Mouse (Mus musculus) neutrophil, adult 5-6 weeks (primary cell): ENCODE measurements around the gene Txndc11. TPM values are rescaled to one million over a fixed set of nuclear protein-coding genes. Genes with fewer than 3 reads are reported as not detected.

Source experiments
- ATAC-seq: fragments of 151-379, 151-347 bp; 2 replicates; pipeline ENCODE4 v1.8.0; 2017; ENCODE audit warnings: mild to moderate bottlenecking, moderate TSS enrichment; ENCODE audit not compliant: insufficient number of reproducible peaks, poor library complexity, low FRiP score, severe bottlenecking; ENCODE audit errors: extremely low read depth
- total RNA-seq: library from RNA; stranded (forward); fragments of 200-1000 nt; gene quantifications from 2 replicates; pipeline ENCODE4 v1.2.3, GENCODE M21; 2017

Txndc11 gene
- total RNA-seq, 1 experiment from 2014 or later, result 46.4 TPM

DNA sequence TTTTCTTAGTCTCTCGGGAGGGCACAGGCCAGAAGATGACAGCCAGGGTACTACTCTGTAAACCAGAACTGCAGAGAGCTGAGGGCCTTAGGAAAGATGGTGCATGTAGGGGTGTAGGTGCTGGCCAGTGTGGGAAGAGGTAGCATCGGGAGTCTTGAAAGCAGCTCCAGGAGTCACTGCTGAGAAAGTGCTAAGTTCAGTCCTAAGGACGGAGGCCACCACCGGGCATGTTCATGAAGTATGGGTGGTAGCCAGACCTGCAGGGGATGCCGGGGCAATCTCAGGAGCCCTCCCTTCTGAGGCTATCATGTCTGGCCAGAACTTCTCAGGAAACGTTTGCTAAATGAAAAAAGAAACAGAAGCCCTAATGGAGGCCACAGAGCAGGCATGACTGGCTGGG is 65.2 kb downstream of the Txndc11 start:
- ATAC-seq, result no peak

DNA sequence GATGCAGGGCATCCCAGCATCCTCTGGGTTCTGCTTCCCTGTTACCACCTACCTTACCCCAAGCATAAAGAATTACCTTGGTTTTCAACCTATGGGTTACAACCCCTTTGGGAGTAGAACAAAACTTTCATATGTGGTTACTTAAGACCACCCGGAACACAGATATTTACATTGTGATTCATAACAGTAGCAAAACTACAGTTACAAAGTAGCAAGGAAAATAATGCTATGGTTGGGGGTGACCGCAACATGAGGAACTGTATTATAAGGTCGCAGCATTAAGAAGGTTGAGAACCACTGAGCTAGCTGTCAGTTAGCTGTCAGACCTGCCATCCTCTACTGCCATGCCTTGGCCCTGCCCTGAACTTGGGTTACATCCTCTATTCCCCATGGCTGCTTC is 65.8 kb downstream of the Txndc11 start:
- ATAC-seq, result no peak

DNA sequence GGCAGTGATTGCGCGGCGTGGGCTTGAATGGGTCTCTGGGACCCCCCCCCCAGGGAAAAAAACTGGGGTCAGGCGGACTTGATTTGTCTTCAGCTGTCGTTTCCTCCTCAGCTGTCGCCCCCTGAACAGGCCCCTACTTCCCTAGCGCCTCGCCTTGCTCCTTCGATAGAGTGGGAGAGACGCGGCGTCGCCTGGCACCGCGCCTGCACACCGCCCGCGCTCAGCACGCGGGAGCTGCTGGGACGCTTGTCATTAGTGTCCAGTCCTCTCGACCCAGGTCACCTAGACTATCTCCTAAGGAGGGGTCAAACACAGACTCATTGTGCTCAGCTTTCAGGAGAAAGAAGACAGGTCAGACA is 67.6 kb downstream of the Txndc11 start:
- no peak for ATAC-seq

DNA sequence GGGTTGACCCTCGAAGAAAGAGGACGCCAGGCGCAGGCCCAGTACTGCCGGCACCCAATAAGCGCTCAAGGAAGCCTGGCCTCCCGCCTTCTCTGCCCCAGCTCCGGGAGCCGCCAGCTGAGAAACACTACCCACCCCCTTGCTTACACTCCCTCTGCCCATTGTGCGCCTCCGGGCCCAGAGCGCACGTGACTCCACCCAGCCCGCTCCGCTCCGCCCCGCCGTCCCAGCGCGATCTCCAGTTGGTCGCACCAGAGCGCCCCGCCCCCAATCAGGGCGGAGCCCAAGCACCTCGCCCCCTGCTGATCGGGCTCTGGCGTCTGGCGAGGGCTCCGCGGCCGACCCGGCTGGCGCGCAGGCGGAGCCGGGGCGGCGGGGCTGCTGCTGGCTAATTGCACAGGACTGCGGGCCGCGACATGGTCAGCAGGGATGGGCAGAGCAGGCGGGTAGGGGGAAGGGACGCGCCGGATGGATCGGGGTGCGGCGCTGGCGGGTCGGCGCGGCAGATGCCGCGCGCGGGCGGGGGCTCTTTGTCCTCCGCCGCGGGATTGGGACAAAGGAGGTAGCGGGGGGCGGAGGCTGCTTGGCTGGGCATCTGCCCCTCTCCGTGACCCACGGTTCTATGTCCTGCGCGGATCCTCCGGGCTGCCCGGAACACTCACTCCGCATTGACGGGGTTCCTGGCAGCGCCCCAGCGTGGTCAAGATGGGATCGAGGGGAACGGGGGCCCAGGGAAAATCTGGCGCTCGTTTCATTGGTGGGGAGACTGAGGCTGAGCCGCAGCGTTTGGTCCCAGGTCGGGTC is 68.2 kb downstream of the Txndc11 start, which contains the start of gene Litaf:
Gene Litaf, minus strand, starts transcription at position 129 of the 804 bp plus-strand sequence.
- peak; percentile 85 for ATAC-seq

DNA sequence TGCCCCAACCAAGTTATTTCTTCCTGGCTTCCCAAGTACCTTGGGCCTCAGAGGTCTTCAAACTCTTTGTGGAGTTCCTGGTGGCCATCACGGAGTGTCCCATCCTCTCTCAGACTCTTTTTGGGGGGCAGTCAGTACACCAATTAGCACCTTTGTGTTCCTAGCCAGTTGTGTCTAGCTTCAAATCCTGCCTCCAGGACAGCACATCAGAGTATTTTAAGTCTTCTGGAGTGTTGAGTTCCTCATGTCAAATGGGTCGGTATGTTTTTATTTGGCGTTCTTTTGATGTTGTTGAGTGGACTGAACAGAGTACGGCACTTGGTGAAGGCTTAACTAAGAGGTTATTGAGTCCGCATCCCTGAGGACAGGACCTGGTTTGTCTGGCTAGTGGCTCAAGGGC is 69.0 kb downstream of the Txndc11 start:
- no peak for ATAC-seq

DNA sequence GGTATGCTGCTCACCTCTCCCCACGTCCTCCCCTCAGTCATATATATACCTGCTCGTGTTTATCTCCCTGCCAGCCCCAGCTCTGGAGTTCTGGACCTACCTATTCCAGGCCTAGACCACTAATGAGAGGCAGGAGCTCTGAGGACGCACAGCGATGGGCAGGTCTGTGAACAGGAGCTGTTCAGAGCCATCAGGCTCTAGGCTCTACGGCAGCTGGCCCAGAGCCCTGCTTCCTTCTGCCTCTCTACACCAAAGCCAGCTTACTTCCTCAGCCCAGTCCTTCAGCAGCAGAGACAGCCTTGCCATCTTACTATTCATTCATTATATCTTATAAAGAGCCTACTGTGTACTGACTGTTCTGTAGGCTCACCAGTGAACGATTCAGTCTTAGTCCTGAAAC is 69.7 kb downstream of the Txndc11 start:
- ATAC-seq, result no peak

DNA sequence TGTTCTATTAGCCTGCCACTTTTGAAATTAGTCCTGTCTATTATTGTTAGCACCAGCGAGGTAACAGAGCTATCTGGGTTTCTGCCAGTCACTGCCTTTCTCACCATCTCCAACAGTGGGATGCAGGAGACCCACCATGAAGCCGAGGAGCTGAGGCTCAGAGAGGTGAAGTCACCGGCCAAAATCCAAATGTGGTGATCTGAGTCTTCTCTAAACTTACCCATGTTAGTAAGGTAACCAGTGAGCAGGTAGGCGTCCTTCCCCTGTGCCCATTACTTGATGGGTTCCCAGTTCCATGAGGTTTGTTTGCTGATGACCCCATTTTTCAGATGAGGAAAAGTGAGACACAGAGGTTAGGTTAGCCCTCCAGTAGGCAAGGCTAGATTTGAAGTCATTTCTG is 70.1 kb downstream of the Txndc11 start:
- no peak for ATAC-seq

DNA sequence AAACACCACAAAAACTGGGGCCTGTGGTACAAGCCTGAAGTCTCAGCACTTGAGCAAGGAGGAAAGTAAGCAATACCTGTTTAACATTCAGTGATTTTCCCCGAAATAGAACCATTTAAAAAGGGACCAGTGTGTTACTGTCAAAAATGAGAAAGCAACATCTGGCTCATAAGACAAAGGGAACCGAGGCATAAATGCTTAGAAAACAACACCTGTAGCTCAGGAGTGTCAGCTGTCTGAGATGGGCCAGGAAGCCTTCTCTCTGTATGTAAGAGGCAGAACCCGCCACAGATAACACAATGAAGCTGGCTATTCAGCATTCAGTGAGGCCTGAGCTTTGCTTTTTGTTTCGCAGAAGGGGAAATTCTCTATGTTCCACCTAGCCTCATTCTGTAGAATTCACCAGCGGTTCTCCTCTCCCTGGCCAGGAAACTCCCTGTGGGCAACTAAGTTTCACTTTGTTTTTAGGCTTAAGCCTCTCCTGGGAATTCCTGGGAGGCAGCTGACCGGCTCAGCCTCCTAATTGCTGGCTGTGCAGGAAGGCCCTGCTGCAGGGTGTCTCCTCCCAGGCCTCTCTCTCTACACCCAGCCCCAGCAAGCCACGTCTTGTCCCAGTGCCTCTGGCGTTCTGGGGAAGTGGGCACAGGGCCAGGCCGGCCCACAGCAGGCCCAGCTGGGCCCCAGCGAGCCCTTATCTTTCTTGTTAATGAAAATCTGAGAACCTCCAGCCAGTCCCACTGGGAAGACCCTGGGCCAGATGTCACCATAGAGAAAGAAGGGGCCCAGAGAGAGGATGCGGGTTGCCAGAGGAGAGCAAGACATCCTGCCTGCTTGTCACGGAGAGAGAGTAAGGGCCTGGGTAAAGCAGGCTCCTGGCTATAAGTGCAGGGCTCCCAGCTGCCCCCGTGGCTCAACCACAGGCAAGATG is 71.4 kb downstream of the Txndc11 start:
- ATAC-seq, result no peak

DNA sequence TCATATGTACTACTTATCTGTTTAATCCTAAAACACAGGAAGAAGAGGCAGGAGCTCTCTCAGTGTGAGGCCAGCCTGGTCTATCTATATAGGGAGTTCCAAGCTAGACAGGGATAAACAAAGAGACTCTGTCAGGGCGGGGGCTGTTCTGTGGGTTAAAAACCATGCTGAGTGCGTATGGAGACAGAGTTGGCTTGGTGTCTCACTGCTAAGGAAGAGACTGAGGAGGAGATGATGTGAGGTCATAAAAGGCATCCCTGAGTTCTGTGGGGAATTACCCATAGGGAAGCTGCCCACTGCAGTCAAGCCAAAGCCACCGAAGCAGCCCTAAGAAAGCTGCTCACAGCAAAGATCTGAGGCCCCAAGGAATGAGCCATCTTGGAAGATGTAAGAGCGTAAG is 73.8 kb downstream of the Txndc11 start, which contains the start of gene Snn:
Gene Snn, plus strand, starts transcription at position 301 of the 400 bp plus-strand sequence.
- no peak for ATAC-seq

DNA sequence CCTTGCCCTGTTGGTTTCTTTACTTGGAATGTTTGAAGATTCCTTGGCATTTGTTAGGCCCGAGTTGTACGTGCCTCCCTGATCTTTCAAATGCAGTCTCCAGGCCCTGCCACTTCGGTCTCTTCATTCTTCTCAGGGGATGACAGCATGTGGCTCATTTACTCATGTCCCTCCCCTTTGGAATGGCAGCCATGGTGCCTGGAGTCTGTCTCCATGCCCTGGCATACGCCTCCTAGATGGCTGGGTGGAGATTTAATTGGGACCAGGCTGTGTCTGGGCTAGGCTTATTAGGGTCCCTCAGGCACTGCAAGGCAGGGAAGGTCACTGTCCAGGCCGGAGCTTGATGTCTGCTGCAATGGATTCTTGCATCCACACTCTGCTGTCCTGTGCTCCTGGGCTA is 78.5 kb downstream of the Txndc11 start:
- ATAC-seq, result no peak

DNA sequence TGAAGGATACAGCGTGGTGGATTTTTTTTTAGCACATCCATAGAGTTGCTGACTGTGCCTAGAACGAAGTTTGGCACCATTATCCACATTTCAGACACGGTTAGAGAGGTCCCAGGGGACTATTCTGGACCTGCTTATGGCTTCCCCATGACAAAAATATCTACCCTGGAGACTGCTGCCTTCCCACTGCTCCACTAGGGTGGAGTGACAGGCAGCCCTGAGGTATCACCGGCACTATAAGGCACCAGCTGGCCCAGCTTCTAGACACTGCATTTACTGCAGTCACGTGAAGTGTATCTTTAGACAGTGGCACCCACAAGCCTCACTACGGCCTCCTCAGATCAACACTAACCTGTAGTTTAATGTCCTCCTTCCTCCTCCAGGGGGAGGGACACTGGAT is 79.6 kb downstream of the Txndc11 start:
- ATAC-seq, result no peak

DNA sequence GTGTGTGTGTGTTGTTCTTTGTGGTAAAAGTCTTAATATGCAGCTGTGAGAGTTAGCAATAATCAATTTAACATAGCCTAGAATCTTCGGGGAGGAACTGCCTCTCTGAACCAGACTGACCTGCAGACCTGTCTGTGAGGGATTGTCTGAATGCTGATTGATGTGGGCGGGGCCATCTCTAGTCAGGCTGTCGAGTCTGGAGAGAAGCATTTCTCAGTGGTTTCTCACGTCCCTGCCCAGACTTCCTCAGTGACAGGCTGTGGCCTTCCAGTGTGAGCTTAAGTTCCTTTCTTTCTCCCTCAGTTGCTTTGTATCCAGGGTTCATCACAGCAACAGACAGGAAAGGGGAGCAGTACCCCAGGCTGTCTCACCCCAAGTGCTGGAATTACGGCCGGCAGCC is 80.0 kb downstream of the Txndc11 start:
- ATAC-seq, result no peak

DNA sequence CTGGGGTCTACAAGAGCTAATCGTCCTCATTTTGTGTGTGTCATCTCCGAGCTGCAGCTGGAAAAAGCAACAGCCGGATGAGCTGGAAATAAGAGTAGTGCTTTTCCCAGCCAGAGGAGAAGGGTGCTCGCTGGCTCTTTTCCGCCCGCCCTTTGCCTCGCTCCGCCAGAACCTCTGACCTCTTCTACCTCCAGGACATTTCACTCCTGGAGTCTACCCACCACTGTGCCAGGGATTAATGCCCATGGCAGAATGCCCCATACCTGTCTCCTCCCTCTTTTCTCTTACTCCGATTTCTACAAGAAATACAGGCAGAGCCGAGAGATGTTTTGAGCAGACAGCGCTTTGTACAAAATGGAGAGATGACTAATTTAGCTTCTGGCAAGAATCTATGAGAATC is 83.3 kb downstream of the Txndc11 start:
- no peak for ATAC-seq

DNA sequence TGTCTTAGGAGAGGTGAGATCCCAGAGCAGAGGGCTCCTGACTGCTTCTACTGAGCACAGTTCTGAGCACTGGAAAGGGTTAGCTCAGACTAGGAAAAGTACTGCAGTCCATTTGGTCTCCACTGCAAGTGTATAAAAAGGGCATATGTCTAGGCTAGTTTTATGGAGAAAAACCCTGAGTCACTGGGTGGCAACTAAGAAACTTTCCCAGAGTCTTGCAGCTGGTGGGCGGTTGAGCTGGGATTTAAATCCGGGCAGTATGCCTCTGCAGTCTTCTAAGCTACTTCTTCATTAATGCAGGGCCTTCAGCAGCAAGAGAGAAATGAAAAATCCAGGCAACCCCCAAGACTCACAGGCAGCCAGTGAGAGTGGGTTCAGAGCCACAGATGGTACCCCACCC is 84.2 kb downstream of the Txndc11 start:
- no peak for ATAC-seq

DNA sequence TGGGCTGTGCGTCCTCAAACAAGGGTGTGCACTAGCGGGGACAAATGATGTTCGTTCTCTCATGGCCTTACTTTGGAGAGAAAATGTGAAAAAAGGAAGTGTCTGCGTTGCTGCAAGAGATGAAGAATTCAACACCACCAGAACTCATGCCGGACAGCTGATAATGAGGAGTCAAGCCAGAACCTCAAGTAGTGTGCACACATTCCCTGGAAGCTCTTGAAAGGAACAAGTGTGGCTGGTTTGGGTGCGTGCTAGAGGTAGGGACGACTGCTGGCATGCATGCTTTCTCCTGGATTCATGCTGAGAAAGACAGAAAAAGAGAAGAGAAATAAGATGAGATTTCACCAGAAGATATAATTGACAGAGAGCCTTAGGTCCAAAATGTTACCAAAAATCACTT is 87.3 kb downstream of the Txndc11 start:
- no peak for ATAC-seq

DNA sequence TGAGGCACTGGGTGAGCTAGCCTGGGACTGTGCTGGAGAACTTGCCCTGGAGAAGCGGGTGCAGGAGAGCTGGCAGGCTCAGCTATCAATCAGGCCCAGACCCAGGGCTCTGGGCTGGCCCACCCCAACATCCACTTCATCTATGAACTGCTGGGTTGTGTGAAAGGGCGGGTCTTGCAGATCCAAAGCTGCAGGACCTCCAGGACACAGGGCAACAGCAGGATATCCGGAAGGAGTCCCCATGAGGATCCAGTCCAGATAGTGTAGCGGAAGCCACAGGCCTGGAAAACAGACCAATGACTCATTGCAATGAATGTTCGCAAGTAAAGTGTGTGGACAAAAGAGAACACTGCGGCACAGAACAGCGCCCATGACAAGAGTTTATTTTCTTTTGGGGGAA is 88.0 kb downstream of the Txndc11 start:
- ATAC-seq, result no peak

DNA sequence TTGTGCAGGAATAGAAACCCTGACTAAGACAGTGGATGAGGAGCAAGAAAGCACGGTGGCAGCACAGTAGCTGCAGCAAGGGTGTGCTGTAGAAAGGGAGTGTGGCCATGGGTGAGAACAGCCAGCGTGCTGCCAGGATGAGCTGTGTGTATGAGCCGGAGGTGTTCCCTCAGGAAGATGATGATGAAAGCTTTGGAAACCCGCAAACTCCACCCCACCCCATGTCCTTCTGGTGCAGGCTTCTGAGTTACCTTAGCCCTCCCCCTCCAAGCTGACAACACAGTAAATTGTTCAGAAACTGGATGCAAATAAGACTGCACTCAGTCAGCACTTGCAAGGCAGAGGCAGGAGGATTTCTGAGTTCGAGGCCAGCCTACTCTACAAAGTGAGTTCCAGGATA is 91.2 kb downstream of the Txndc11 start:
- ATAC-seq, result no peak

DNA sequence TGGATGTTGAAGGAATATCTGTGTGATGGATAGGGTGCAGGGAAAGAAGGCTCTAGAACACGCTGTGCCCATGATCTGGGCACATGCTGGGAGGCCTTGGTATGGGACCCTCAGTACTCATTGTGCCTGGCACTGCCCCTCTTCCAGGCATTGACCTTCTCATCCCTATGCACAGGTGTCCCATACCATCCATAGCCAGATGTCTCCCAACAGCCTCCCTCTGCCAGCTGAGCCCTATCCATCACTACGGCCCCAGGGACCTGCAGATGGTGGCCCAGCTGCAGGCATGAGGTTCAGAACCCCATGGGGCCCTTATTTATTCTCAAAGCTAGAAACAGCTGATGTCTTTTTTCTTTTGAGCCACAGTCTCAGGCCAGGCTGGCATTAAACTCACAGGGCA is 93.8 kb downstream of the Txndc11 start:
- no peak for ATAC-seq

DNA sequence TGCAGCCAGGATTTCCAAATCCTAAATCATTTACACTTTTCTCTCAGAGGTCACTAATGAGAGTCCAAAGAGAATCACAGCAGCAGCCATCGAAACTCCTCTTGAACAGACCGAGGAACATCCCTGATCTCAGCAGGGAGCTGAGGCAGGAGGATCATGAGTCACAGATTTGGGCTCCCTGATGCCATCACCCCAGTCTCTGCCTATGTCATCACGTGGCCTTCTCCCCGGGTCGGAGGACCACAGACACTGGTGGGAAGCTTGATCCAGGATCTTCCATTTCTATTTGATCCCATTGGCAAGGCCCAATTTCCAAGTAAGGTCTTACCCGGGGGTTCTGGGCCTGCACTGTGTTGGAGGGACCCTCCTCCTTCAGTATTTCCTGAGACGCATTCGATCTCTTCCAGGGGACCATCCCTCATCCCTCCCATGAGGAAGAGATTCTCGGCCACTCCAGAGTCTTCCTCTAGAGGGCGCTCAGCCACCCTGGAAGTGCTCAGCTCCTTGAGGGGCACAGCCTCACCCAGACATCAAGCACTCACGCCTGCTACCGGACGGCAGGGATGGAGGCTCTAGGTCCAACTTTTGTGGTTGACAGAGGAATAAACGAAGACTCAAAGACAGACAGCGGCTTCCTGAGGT is 98.5 kb downstream of the Txndc11 start:
- ATAC-seq, result peak; percentile 57; the same call in 1 of the 2 replicates

DNA sequence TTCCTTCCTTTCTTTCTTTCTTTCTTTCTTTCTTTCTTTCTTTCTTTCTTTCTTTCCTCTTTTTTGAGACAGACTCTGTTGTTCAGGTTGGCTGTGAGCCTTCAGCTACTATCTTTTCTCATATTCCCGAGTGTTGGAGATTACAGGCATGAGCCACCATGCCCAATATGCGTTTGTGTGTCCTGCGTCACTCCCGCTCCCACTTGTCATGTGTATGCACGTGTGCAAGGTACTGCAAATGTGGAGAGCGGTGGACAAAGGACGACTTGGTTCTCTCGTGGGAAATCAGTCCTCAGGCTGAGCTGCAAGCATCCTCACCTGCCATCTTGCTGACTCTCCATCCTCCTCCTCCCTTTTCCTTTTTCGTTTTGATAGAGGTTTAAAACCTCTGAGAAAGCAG is 99.2 kb downstream of the Txndc11 start:
- ATAC-seq, result no peak
